Mouse (Mus musculus): ENCODE results near the gene Etl4.

- TF ChIP-seq GATA1 (IDR thresholded peaks at IDR 0.05; ENCODE audit: low read length) (no peak), TAL1 (IDR thresholded peaks at IDR 0.05; ENCODE audit: low read length) (no peak)
Measured at GRCm38 (mm10) chr2:20290982-20291740, 381.6 kb downstream of the Etl4 start.

All from erythroblast, embryonic 14.5 days (primary cell).